Mouse (Mus musculus) G1E (cell line): ENCODE measurements at regions not wholly inside any gene's neighbourhood (a gene's known extent, or its start where the extent isn't known, plus 50 kb on each side); places are given as distances from the start of the nearest gene placed in this dataset.

Experiments used
- CTCF ChIP-seq: IDR thresholded peaks from 2 replicates; pipeline ENCODE4 v1.5.1; 2012; ENCODE audit warnings: low read depth, low read length, inconsistent platforms, mixed read lengths
- GATA1 ChIP-seq: IDR thresholded peaks from 2 replicates; pipeline ENCODE4 v1.6.1; 2012; ENCODE audit warnings: borderline replicate concordance, low read length, inconsistent platforms, mixed read lengths
- GATA2 ChIP-seq: IDR thresholded peaks from 2 replicates; pipeline ENCODE4 v1.6.1; 2012; ENCODE audit warnings: low read depth, low read length, inconsistent platforms, borderline replicate concordance
- POLR2AphosphoS5 ChIP-seq: IDR thresholded peaks from 2 replicates; pipeline ENCODE4 v1.6.1; 2012; ENCODE audit warnings: low read depth, low read length, inconsistent platforms; ENCODE audit not compliant: insufficient replicate concordance

GRCm38 (mm10) chr15:62238503-62239045 is 1315.8 kb upstream of the A1bg start:
- TF ChIP-seq CTCF (no peak), GATA1 (no peak), GATA2 (no peak), POLR2AphosphoS5 (no peak)
